ENCODE assay signal across 24 mouse cellular contexts in the genomic region with DNA sequence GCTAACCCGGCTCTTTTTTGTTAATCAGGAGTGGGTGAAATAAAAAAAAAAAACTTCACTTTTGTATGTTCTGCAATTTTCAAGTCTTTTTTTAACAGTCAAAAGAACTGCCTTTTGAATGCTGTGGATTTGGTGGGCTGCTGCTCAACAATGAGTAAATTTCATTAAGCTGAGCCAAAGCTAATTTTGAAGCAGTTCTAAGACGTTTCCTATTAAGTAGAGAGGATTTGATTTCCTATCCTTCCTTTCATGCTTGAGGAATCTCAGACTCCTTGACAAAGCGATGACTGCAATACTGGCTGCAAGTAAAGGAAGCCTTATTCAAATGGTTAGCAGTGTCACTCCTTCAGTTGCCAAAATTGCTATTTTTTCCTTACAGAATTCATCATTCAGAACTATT.
"Had no signal": no experiment of that assay in that cellular context is flagged by ENCODE, and none has a peak within 500 bp of the region (broad histone marks: within the 10 kb centered on the region; RNA-seq: fewer than 3 reads in every experiment).

No protein-coding gene starts in this region.

- H3K36me3 ChIP-seq: heart, embryonic 13.5 days; heart, embryonic 15.5 days; hindbrain, embryonic 15.5 days; kidney, embryonic 15.5 days; limb, embryonic 13.5 days; limb, embryonic 15.5 days; liver, embryonic 12.5 days had no signal

- H3K4me3 ChIP-seq: heart, adult 2 months; heart, embryonic 13.5 days; heart, embryonic 15.5 days; hindbrain, embryonic 15.5 days; kidney, embryonic 15.5 days; limb, embryonic 13.5 days; limb, embryonic 15.5 days; liver, embryonic 12.5 days had no signal

- H3K27ac ChIP-seq: heart, adult 2 months; heart, embryonic 13.5 days; heart, embryonic 15.5 days; hindbrain, embryonic 15.5 days; hindbrain, postnatal 0 days; kidney, embryonic 15.5 days; limb, embryonic 13.5 days; limb, embryonic 15.5 days; liver, embryonic 12.5 days had no signal

- DNase-seq: gastrocnemius, postnatal 14 days; gastrocnemius, postnatal 36 days; heart, adult 11 months; heart, adult 2 months; heart, postnatal 14 days; heart, postnatal 36 days; kidney, adult 11 months; kidney, adult 2 months; kidney, adult 9 months; kidney, postnatal 10 days; kidney, postnatal 36 days; layer of hippocampus, adult 9-11 months; layer of hippocampus, postnatal 36 days; left cerebral cortex, postnatal 4 days had no signal

- H3K4me2 ChIP-seq: heart, embryonic 11.5 days; heart, embryonic 13.5 days; heart, embryonic 15.5 days; hindbrain, embryonic 15.5 days; kidney, embryonic 15.5 days; limb, embryonic 13.5 days; limb, embryonic 15.5 days; liver, embryonic 12.5 days had no signal

- H3K27me3 ChIP-seq: heart, embryonic 15.5 days had no signal

- H3K9me3 ChIP-seq: heart, embryonic 13.5 days; heart, embryonic 15.5 days; hindbrain, embryonic 15.5 days; kidney, embryonic 15.5 days; limb, embryonic 13.5 days; limb, embryonic 15.5 days; liver, embryonic 12.5 days had no signal

- ATAC-seq: hindbrain, postnatal 0 days; intestine, embryonic 16.5 days; liver, embryonic 12.5 days had no signal

- H3K4me1 ChIP-seq: hindbrain, embryonic 15.5 days; kidney, embryonic 15.5 days; limb, embryonic 13.5 days; limb, embryonic 15.5 days; liver, embryonic 12.5 days had no signal

- H3K9ac ChIP-seq: heart, embryonic 13.5 days; heart, embryonic 15.5 days; hindbrain, embryonic 15.5 days; kidney, embryonic 15.5 days; limb, embryonic 13.5 days; limb, embryonic 15.5 days; liver, embryonic 12.5 days had no signal
